Mouse (Mus musculus) limb, embryonic 14.5 days (tissue): Measurements from ENCODE around the gene Banf2. TPM values are rescaled to one million over a fixed set of nuclear protein-coding genes. Genes with fewer than 3 reads are reported as not detected.

Experiments used
- ATAC-seq: fragments of 200-750 bp; cut with Nextera tagmentation; 2 replicates; pipeline ENCODE4 v1.8.0; 2017; ENCODE audit warnings: low read depth, moderate number of reproducible peaks, moderate TSS enrichment; ENCODE audit not compliant: low FRiP score
- DNase-seq: peaks from one replicate; pipeline ENCODE4 v3.0.0-alpha.2; 2015; ENCODE audit warnings: low spot score
- H3K27ac ChIP-seq: fragments of 300-500 bp; sonication (generic); replicated peaks from 2 replicates; pipeline ENCODE4 v1.5.1; 2014; ENCODE audit warnings: low read depth, mild to moderate bottlenecking, low read length, moderate library complexity, mixed read lengths
- H3K27me3 ChIP-seq: fragments of 300-500 bp; sonication (generic); 2 replicates; pipeline ENCODE4 v1.6.1; 2014; ENCODE audit warnings: low read length, mixed read lengths; ENCODE audit not compliant: control insufficient read depth, insufficient read depth
- H3K36me3 ChIP-seq: fragments of 300-500 bp; sonication (generic); 2 replicates; pipeline ENCODE4 v1.6.1; 2014; ENCODE audit warnings: mild to moderate bottlenecking, low read length, moderate library complexity, mixed read lengths; ENCODE audit not compliant: control insufficient read depth, insufficient read depth
- H3K4me1 ChIP-seq: fragments of 300-500 bp; sonication (generic); 2 replicates; pipeline ENCODE4 v1.6.1; 2014; ENCODE audit warnings: antibody characterized with exemption, low read length, mixed read lengths; ENCODE audit not compliant: control insufficient read depth, insufficient read depth
- H3K4me2 ChIP-seq: fragments of 300-500 bp; sonication (generic); replicated peaks from 2 replicates; pipeline ENCODE4 v1.6.1; 2014; ENCODE audit warnings: low read depth, mild to moderate bottlenecking, low read length, moderate library complexity; ENCODE audit not compliant: severe bottlenecking
- H3K4me3 ChIP-seq: fragments of 300-500 bp; sonication (generic); replicated peaks from 2 replicates; pipeline ENCODE4 v1.5.1; 2014; ENCODE audit warnings: low read length
- H3K9ac ChIP-seq: fragments of 300-500 bp; sonication (generic); 2 replicates; pipeline ENCODE4 v1.6.1; 2014; ENCODE audit warnings: mild to moderate bottlenecking, low read depth, low read length, moderate library complexity; ENCODE audit not compliant: severe bottlenecking
- H3K9me3 ChIP-seq: fragments of 300-500 bp; sonication (generic); 2 replicates; pipeline ENCODE4 v1.6.1; 2016; ENCODE audit warnings: low read length; ENCODE audit not compliant: control insufficient read depth
- POLR2A ChIP-seq: fragments of 200-500 bp; IDR thresholded peaks from 2 replicates; pipeline ENCODE4 v1.8.0; 2012; ENCODE audit warnings: inconsistent platforms, mild to moderate bottlenecking, moderate library complexity, borderline replicate concordance; ENCODE audit not compliant: insufficient read depth, insufficient read length; ENCODE audit errors: extremely low read depth
- WGBS: fragments of 180-500 bp; shearing (Covaris S2); extraction: QIAGEN DNeasy Blood & Tissue Kit; methylation state at CpG from one replicate; pipeline ENCODE4 v1.1.7; 2014; 5-methylcytosine and 5-hydroxymethylcytosine counted together
- polyA plus RNA-seq, 2 experiments: library from polyadenylated mRNA; depleted of rRNA in 1 of 2; stranded (reverse) in 1 of 2; unstranded in 1 of 2; fragments of >200 nt; fragmentation: Nextera tagmentation in 1 of 2; extraction: Ambion mirVana in 1 of 2; gene quantifications; 2 replicates each; pipeline versions ENCODE4 v1.2.1 to v1.2.3; 2012 to 2014

The Banf2 gene
- polyA plus RNA-seq, 2 experiments = not detected

DNA sequence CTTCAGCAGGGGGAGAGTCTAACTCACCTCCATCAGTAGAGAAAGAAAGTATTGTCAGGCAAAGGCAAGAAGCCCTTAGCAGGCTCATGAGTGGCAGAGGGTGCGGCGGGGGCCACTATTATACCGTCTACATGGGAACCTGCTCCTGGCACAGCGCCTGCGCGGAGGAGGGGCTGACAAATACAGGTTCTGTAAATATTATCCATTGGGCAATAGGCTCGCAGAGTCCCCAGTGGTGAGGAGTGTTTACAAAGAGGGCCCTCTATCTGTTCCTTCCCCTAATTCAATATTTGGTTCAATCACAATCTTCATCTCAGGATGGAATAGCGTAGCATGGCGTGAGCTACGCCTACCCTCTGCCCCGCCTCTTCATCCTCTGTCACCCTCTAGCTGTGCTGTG lies 18.8 kb upstream of the Banf2 start:
- 87% methylated on average over 11 of the region's 11 CpGs for WGBS
- Histone ChIP-seq H3K27me3 (no peaks in the 10 kb centered on the region), H3K4me1 (peaks cover 7% of the 10 kb centered on the region), H3K4me2 (no peak overlapping the region), H3K4me3 (no peak overlapping the region), H3K36me3 (peaks cover 3% of the 10 kb centered on the region; the same call in 1 of the 2 replicates), H3K27ac (no peak overlapping the region), H3K9me3 (no peaks in the 10 kb centered on the region), H3K9ac (no peak overlapping the region)
- no peak for TF ChIP-seq POLR2A
- DNase-seq (no peak), ATAC-seq (no peak)

DNA sequence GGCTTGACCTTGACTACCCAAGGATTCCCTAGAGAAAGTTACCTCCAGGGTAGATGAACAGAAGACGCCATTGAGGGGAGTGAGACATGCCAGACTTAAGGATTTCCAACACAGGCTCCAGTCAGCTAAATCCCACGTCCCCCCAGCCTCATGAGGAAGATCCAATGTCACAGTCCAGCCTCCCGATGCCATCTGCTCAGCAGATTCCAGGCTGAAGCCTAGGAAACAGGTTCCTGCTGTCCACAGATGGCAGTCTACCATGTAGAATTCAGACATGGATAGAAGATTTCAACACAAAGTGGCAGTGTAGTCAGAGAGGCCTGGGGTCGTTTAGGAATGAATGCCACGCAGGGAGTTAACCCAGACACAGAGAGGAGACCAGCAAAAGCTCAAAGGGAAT lies 18.4 kb upstream of the Banf2 start:
- Histone ChIP-seq H3K36me3 (no peaks in the 10 kb centered on the region), H3K27me3 (no peaks in the 10 kb centered on the region), H3K9ac (no peak overlapping the region), H3K4me3 (no peak overlapping the region), H3K27ac (no peak overlapping the region), H3K9me3 (no peaks in the 10 kb centered on the region), H3K4me1 (peaks cover 3% of the 10 kb centered on the region), H3K4me2 (no peak overlapping the region)
- TF ChIP-seq POLR2A = no peak
- ATAC-seq = no peak
- DNase-seq = no peak
- 61% methylated on average over 5 of the region's 5 CpGs for WGBS

- H3K4me2 ChIP-seq = no peak overlapping the region
- no peaks in the 10 kb centered on the region for H3K36me3 ChIP-seq
- no peaks in the 10 kb centered on the region for H3K27me3 ChIP-seq
- no peaks in the 10 kb centered on the region for H3K9me3 ChIP-seq
- H3K4me1 ChIP-seq = no peaks in the 10 kb centered on the region
- DNase-seq (no peak), ATAC-seq (no peak)
- no peak for TF ChIP-seq POLR2A
- H3K4me3 ChIP-seq = no peak overlapping the region
- H3K9ac ChIP-seq = no peak overlapping the region
- no peak overlapping the region for H3K27ac ChIP-seq
- 85% methylated on average over 9 of the region's 9 CpGs for WGBS
Measured at GRCm38 (mm10) chr2:144015861-144016260, 17.0 kb upstream of the Banf2 start.

DNA sequence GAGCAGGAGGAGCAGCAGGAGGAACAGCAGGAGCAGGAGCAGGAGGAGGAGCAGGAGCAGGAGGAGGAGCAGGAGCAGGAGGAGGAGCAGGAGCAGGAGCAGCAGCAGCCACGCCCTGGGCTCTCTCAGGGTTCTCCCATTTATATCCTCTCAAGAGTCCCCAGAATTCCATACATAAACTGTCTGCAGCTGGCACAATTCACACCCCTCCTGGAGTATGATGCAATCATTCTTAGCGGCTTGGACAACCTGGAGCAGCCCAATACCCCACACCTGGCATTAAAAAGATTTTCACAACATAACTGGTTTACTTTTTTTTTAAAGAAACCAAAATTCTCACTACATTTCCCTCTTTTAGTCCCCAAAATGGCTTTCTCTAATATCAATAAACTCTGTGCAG lies 12.9 kb upstream of the Banf2 start:
- Histone ChIP-seq H3K4me2 (no peak overlapping the region), H3K27ac (no peak overlapping the region), H3K4me1 (no peaks in the 10 kb centered on the region), H3K27me3 (no peaks in the 10 kb centered on the region), H3K9me3 (no peaks in the 10 kb centered on the region), H3K36me3 (no peaks in the 10 kb centered on the region), H3K4me3 (no peak overlapping the region), H3K9ac (no peak overlapping the region)
- WGBS = 57% methylated on average over 2 of the region's 2 CpGs
- DNase-seq = no peak
- ATAC-seq = no peak
- no peak for TF ChIP-seq POLR2A

DNA sequence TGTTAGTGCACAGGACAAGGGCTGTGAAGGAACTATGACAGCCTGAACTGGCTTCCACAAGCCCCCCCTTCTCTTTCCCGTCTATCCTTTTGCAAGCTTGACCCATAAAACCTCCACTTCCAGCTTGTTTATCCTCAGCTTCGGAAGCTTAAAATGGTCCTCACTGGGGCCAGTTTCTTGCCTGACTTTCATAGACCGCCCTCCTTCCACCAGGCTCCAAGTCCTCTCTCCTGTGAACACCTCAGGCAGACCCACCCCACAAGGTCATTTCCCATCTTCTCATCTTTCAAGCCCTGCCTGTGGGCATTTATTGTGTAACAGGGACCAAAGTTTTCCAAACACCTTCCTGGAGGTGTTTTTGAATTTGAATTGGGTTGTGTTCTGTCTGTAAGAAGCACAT lies 10.4 kb upstream of the Banf2 start:
- ATAC-seq (no peak), DNase-seq (no peak)
- no peaks in the 10 kb centered on the region for H3K9me3 ChIP-seq
- no peak for TF ChIP-seq POLR2A
- no peaks in the 10 kb centered on the region for H3K27me3 ChIP-seq
- H3K9ac ChIP-seq = no peak overlapping the region
- H3K4me3 ChIP-seq = no peak overlapping the region
- no peaks in the 10 kb centered on the region for H3K36me3 ChIP-seq
- no peak overlapping the region for H3K4me2 ChIP-seq
- WGBS = 55% methylated on average over 3 of the region's 3 CpGs
- no peaks in the 10 kb centered on the region for H3K4me1 ChIP-seq
- H3K27ac ChIP-seq = no peak overlapping the region

DNA sequence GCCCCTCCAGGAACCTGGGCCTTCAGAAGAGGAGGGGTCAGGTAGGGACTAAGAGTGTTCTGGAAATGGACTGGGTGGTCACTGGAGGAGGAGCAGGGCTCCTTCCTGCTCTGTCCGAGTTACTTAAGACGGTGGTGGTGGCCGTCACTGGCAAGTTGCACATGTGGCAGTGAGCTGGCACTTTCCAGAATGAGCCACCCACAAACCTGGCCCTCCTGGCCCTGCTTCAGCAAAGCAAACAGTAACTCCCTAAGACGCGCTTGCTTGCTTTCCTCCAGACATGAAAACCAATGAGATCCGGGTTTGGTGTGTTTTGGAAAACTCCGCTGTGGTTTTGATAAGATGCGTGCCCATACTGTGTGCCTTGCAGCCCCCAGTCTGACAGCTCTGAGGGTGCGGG lies 7.5 kb upstream of the Banf2 start:
- Histone ChIP-seq H3K27ac (no peak overlapping the region), H3K4me1 (no peaks in the 10 kb centered on the region), H3K36me3 (no peaks in the 10 kb centered on the region), H3K4me3 (no peak overlapping the region), H3K9ac (no peak overlapping the region), H3K27me3 (no peaks in the 10 kb centered on the region), H3K4me2 (no peak overlapping the region), H3K9me3 (no peaks in the 10 kb centered on the region)
- 83% methylated on average over 9 of the region's 9 CpGs for WGBS
- no peak for DNase-seq
- TF ChIP-seq POLR2A = no peak
- ATAC-seq = no peak
